Mouse (Mus musculus) kidney, postnatal 14 days (tissue): ENCODE measurements around the gene Gm13102.
"Not testable (repeated sequence)": the region's sequence is repeated elsewhere in the genome, so short reads cannot be mapped to it uniquely, and the experiment has no call there.

Experiments used
- DNase-seq: peaks from one replicate; pipeline ENCODE4 v3.0.0; 2022; ENCODE audit warnings: mixed read lengths

The Gm13102 gene

GRCm38 (mm10) chr4:144106174-144106573 is at the start of gene Gm13102:
Gm13102 (plus strand) TSS chr4:144106474.
- DNase-seq = not testable (repeated sequence)

GRCm38 (mm10) chr4:144058826-144059225 is 47.4 kb upstream of the Gm13102 start, which contains the start of gene Pramel4:
Pramel4 (plus strand) TSS chr4:144059126.
- DNase-seq = not testable (repeated sequence)
